Mouse (Mus musculus): ENCODE data around the gene Rabep1. TPM values are rescaled to one million over a fixed set of nuclear protein-coding genes. Genes with fewer than 3 reads are reported as not detected.
"Not testable (repeated sequence)": the region's sequence is repeated elsewhere in the genome, so short reads cannot be mapped to it uniquely, and the experiment has no call there.

The Rabep1 gene
- polyA plus RNA-seq, 1 experiment from 2014 or later: 33.7 TPM

- ATAC-seq (ENCODE audit: insufficient number of reproducible peaks, low FRiP score, low TSS enrichment, low read depth): no peak
- H3K4me1 ChIP-seq: peaks cover 14% of the 10 kb centered on the region; the same call in 1 of the 2 replicates
- no peaks in the 10 kb centered on the region for H3K36me3 ChIP-seq
- H3K27me3 ChIP-seq: no peaks in the 10 kb centered on the region
- no peak overlapping the region for H3K4me2 ChIP-seq
- whole genome bisulfite sequencing: 77% methylated on average over 2 of the region's 2 CpGs
- no peaks in the 10 kb centered on the region for H3K9me3 ChIP-seq
- H3K4me3 ChIP-seq: no peak overlapping the region
- no peak overlapping the region for H3K9ac ChIP-seq
- H3K27ac ChIP-seq: no peak overlapping the region
Measured at GRCm38 (mm10) chr11:70869811-70870210, 25.2 kb downstream of the Rabep1 start.

GRCm38 (mm10) chr11:70870407-70870806, 25.8 kb downstream of the Rabep1 start:
- Histone ChIP-seq H3K9ac (no peak overlapping the region), H3K4me1 (peaks cover 14% of the 10 kb centered on the region; the same call in 1 of the 2 replicates), H3K27me3 (no peaks in the 10 kb centered on the region), H3K4me2 (no peak overlapping the region), H3K36me3 (no peaks in the 10 kb centered on the region), H3K27ac (no peak overlapping the region), H3K4me3 (no peak overlapping the region), H3K9me3 (no peaks in the 10 kb centered on the region)
- 88% methylated on average over 1 of the region's 1 CpGs for WGBS
- no peak for ATAC-seq (ENCODE audit: insufficient number of reproducible peaks, low FRiP score, low TSS enrichment, low read depth)

- Histone ChIP-seq H3K4me2 (no peak overlapping the region), H3K9me3 (no peaks in the 10 kb centered on the region), H3K4me1 (peaks cover 14% of the 10 kb centered on the region; the same call in 1 of the 2 replicates), H3K9ac (no peak overlapping the region), H3K36me3 (0 out of 2 replicates have a peak, but pooled peaks cover 2% of the 10 kb centered on the region), H3K27ac (no peak overlapping the region), H3K4me3 (no peak overlapping the region), H3K27me3 (no peaks in the 10 kb centered on the region)
- ATAC-seq (ENCODE audit: insufficient number of reproducible peaks, low FRiP score, low TSS enrichment, low read depth): no peak
- WGBS: 83% methylated on average over 1 of the region's 1 CpGs
Measured at GRCm38 (mm10) chr11:70871110-70871509, 26.5 kb downstream of the Rabep1 start.

- no peak for ATAC-seq (ENCODE audit: insufficient number of reproducible peaks, low FRiP score, low TSS enrichment, low read depth)
- WGBS: 90% methylated on average over 3 of the region's 3 CpGs
- H3K27me3 ChIP-seq: no peaks in the 10 kb centered on the region
- H3K36me3 ChIP-seq: 0 out of 2 replicates have a peak, but pooled peaks cover 6% of the 10 kb centered on the region
- peaks cover 14% of the 10 kb centered on the region; the same call in 1 of the 2 replicates for H3K4me1 ChIP-seq
- no peak overlapping the region for H3K4me3 ChIP-seq
- H3K9me3 ChIP-seq: no peaks in the 10 kb centered on the region
- H3K9ac ChIP-seq: no peak overlapping the region
- no peak overlapping the region for H3K27ac ChIP-seq
- no peak overlapping the region for H3K4me2 ChIP-seq
Measured at GRCm38 (mm10) chr11:70871766-70872330, 27.3 kb downstream of the Rabep1 start.

- H3K4me2 ChIP-seq: no peak overlapping the region
- no peaks in the 10 kb centered on the region for H3K27me3 ChIP-seq
- no peaks in the 10 kb centered on the region for H3K9me3 ChIP-seq
- H3K4me3 ChIP-seq: no peak overlapping the region
- H3K9ac ChIP-seq: no peak overlapping the region
- 44% methylated on average over 1 of the region's 1 CpGs for WGBS
- ATAC-seq (ENCODE audit: insufficient number of reproducible peaks, low FRiP score, low TSS enrichment, low read depth): no peak
- no peak overlapping the region for H3K27ac ChIP-seq
- H3K36me3 ChIP-seq: 0 out of 2 replicates have a peak, but pooled peaks cover 9% of the 10 kb centered on the region
- H3K4me1 ChIP-seq: peaks cover 14% of the 10 kb centered on the region; the same call in 1 of the 2 replicates
Measured at GRCm38 (mm10) chr11:70873846-70874613, 29.5 kb downstream of the Rabep1 start.

- Histone ChIP-seq H3K4me3 (no peak overlapping the region), H3K9ac (no peak overlapping the region), H3K36me3 (0 out of 2 replicates have a peak, but pooled peaks cover 11% of the 10 kb centered on the region), H3K4me2 (no peak overlapping the region), H3K27ac (no peak overlapping the region), H3K9me3 (no peaks in the 10 kb centered on the region), H3K4me1 (0 out of 2 replicates have a peak, but pooled peaks cover 3% of the 10 kb centered on the region), H3K27me3 (no peaks in the 10 kb centered on the region)
- ATAC-seq (ENCODE audit: insufficient number of reproducible peaks, low FRiP score, low TSS enrichment, low read depth): no peak
- WGBS: 90% methylated on average over 7 of the region's 7 CpGs
Measured at GRCm38 (mm10) chr11:70877670-70878069, 33.1 kb downstream of the Rabep1 start.

- Histone ChIP-seq H3K27ac (no peak overlapping the region), H3K4me2 (no peak overlapping the region), H3K9me3 (no peaks in the 10 kb centered on the region), H3K9ac (no peak overlapping the region), H3K4me3 (no peak overlapping the region), H3K27me3 (no peaks in the 10 kb centered on the region), H3K36me3 (peaks cover 20% of the 10 kb centered on the region), H3K4me1 (no peaks in the 10 kb centered on the region)
- ATAC-seq (ENCODE audit: insufficient number of reproducible peaks, low FRiP score, low TSS enrichment, low read depth): no peak
- 82% methylated on average over 3 of the region's 3 CpGs for WGBS
Measured at GRCm38 (mm10) chr11:70882905-70883430, 38.4 kb downstream of the Rabep1 start.

GRCm38 (mm10) chr11:70890643-70891042, 46.1 kb downstream of the Rabep1 start:
- no peak overlapping the region for H3K9ac ChIP-seq
- no peak overlapping the region for H3K4me3 ChIP-seq
- peaks cover 50% of the 10 kb centered on the region for H3K36me3 ChIP-seq
- WGBS: 85% methylated on average over 2 of the region's 2 CpGs
- H3K4me1 ChIP-seq: no peaks in the 10 kb centered on the region
- no peak overlapping the region for H3K27ac ChIP-seq
- ATAC-seq (ENCODE audit: insufficient number of reproducible peaks, low FRiP score, low TSS enrichment, low read depth): no peak
- no peak overlapping the region for H3K4me2 ChIP-seq
- no peaks in the 10 kb centered on the region for H3K9me3 ChIP-seq
- H3K27me3 ChIP-seq: no peaks in the 10 kb centered on the region

GRCm38 (mm10) chr11:70891616-70892015, 47.0 kb downstream of the Rabep1 start:
- no peak for ATAC-seq (ENCODE audit: insufficient number of reproducible peaks, low FRiP score, low TSS enrichment, low read depth)
- Histone ChIP-seq H3K4me2 (no peak overlapping the region), H3K4me1 (no peaks in the 10 kb centered on the region), H3K9me3 (no peaks in the 10 kb centered on the region), H3K36me3 (peaks cover 50% of the 10 kb centered on the region), H3K27me3 (no peaks in the 10 kb centered on the region), H3K4me3 (no peak overlapping the region), H3K27ac (no peak overlapping the region), H3K9ac (no peak overlapping the region)

- Histone ChIP-seq H3K4me2 (no peak overlapping the region), H3K9me3 (no peaks in the 10 kb centered on the region), H3K4me1 (no peaks in the 10 kb centered on the region), H3K4me3 (no peak overlapping the region), H3K27ac (no peak overlapping the region), H3K36me3 (peaks cover 37% of the 10 kb centered on the region), H3K9ac (no peak overlapping the region), H3K27me3 (no peaks in the 10 kb centered on the region)
- no peak for ATAC-seq (ENCODE audit: insufficient number of reproducible peaks, low FRiP score, low TSS enrichment, low read depth)
- WGBS: 84% methylated on average over 3 of the region's 3 CpGs
Measured at GRCm38 (mm10) chr11:70897680-70898079, 53.1 kb downstream of the Rabep1 start.

GRCm38 (mm10) chr11:70898182-70898581, 53.6 kb downstream of the Rabep1 start:
- H3K4me1 ChIP-seq; H3K27me3 ChIP-seq; H3K9me3 ChIP-seq; ATAC-seq (ENCODE audit: insufficient number of reproducible peaks, low FRiP score, low TSS enrichment, low read depth); H3K9ac ChIP-seq; H3K27ac ChIP-seq; H3K4me2 ChIP-seq; H3K4me3 ChIP-seq: not testable (repeated sequence)
- H3K36me3 ChIP-seq: peaks cover 34% of the 10 kb centered on the region
- 91% methylated on average over 5 of the region's 5 CpGs for WGBS

GRCm38 (mm10) chr11:70906681-70907080, 62.1 kb downstream of the Rabep1 start:
- no peak overlapping the region for H3K9ac ChIP-seq
- no peaks in the 10 kb centered on the region for H3K27me3 ChIP-seq
- no peaks in the 10 kb centered on the region; the same call in 1 of the 2 replicates for H3K9me3 ChIP-seq
- ATAC-seq (ENCODE audit: insufficient number of reproducible peaks, low FRiP score, low TSS enrichment, low read depth): no peak
- WGBS: 87% methylated on average over 3 of the region's 3 CpGs
- no peak overlapping the region for H3K4me3 ChIP-seq
- no peaks in the 10 kb centered on the region for H3K4me1 ChIP-seq
- peaks cover 35% of the 10 kb centered on the region for H3K36me3 ChIP-seq
- no peak overlapping the region for H3K4me2 ChIP-seq
- no peak overlapping the region for H3K27ac ChIP-seq

Measured in limb, embryonic 15.5 days (tissue).